Mouse (Mus musculus) heart, adult 8-10 months (tissue): ENCODE results near the gene Psma5. TPM values are rescaled to one million over a fixed set of nuclear protein-coding genes. Genes with fewer than 3 reads are reported as not detected.
"Not testable (repeated sequence)": the region's sequence is repeated elsewhere in the genome, so short reads cannot be mapped to it uniquely, and the experiment has no call there.

Source experiments
- DNase-seq: peaks from one replicate; pipeline ENCODE4 v3.0.0; 2022; ENCODE audit warnings: low spot score
- total RNA-seq, 4 experiments: library from RNA; stranded (reverse); gene quantifications; 2 replicates each; pipeline ENCODE4 v1.2.4; 2022

Gene Psma5
- 10 to 100 TPM; 46.3 to 59.0 (median 50.8) TPM for total RNA-seq

DNA sequence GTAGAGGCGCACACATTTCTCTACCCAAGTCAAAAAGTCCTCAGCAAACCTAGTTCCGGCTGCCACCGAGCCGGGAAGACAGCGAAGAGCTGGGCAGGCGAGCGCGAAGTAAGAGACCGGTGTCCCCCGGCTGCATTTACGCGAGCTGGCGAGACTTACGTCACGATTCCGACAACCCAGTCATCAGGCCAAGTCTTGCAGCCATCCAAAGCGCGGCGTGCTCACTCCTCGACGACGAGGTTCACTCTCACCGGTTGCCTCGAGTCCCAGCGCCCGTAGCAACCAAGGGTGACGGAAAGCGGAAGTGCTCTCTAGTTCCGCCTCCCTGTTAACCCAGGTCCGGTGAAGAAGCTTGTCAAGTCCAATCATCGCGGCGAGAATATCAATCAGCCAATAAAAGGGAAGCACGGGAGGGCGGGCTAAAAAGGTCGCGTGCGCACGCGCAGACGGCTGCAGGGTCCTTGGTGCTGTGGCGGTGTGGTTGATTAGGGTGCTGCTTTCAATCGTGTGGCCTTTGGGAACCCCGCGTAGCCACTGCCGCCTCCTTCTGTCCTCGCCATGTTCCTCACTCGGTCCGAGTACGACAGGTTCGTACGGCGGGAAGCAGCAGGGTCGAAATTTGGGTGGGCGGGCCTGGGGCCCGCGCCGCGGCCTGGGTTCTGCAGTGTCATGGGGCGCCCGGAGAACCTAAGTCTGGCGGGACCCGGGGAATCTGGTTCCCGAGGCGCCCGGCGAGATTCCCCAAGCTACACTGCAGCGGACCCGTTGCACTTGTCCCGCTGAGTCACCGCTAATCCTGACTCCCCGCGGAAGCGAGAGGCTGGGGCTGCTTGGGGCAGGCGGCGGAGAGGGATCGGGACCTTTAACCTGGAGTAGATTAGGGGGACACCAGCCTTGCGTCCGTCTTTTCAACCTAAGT, at the start of gene Psma5:
Gene Psma5 (plus strand): TSS at position 208 of the 919 bp plus-strand sequence.
- peak; percentile 97 for DNase-seq

DNA sequence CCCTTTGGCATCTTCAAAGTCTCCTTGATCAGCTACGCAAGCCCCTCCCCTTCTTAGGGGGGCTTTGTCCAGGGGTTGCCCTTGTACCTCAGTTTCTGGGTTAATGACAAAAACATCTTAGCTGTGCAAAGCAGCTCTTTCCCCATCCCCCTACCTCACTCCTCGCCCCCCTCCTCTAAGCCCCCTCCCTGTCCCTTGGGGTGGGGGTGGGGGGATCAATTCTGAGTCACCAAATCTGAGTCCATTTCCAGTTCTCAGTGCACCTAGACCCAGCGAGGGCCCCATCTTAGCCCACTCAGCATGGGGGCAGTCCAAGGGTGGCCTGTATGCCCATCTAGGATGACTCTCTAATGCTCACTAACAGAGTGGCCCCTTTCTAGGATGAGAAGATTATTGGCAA, 47.7 kb upstream of the Psma5 start:
- no peak for DNase-seq

DNA sequence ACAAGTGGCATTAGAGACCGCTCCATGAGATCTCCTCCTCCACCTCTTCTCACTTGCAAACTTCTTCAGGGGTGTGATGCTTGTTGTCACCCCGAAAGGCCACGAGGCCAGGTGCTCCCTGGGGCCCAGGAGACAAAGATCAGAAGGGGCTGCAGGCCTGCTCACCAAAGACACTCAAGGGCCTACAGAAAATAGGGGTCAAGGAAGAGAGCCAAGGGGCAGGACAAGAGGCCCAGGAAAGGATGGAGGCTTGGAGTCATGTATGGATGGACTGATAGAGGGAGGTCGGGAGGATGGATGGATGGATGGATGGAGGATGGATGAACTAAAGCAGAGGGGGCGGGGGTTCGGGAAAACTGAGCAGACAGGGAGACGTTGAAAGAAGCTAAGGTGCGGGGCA, 47.2 kb upstream of the Psma5 start:
- DNase-seq: no peak

DNA sequence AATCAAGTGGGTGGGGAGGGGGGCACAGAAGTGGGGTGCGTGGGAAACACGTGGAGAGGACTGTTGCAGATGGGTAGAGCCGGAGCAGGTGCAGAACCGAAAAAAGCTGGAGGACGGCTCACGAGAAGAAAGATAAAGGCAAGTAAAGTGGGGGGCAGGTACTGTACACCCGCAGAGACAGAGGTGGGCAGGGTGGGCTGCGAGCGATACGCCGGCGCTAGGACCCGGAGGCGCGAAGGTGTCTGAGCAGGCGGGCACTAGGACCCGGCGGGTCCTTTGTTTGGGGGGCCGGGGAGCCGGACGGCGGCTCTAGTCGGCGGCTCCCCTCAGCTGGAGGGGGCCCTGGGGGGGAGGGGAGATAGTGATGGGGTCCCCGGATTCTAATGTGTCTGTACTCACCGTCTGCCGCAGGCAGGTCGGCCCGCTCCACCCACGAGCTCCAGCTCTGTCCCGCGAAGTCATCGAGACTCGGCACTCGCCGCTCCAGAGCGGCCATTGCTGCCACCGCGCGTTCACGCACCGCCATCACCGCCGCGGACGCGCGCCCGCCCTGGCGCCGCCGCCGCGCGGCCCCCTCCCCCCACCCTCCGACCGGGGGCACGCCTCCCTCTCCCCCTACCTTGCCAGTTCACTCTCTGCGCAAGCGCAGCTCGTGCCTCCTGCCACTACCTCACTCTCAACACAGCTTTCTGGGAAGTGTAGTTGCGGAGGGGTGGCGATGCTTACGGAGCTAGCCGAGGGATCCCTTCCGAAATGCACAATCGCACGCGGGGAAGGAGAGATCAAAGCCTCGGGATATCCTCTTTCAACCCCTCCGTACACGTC, 46.6 kb upstream of the Psma5 start:
- peak; percentile 92 for DNase-seq

DNA sequence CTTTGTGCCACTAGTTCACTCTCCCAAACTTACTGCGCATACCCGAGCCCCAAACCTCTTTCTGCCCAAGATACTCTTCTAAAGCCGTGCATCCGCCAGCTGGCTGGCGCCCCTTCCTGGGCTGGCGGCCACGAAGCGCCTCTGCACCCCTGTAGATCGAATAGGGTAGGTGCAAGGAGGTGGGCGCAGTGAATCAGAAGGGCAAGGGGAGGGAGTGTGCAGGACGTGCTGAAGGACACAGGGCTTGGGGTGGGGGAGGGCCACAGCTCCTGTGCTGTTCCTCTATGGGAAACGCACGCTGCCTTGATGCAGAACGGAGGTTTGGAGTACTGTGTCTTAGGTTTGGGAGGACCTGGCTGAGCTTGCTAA, 46.0 kb upstream of the Psma5 start, which contains the start of gene Atxn7l2:
Gene Atxn7l2 (minus strand): TSS at position 164 of the 369 bp plus-strand sequence.
- DNase-seq: no peak

DNA sequence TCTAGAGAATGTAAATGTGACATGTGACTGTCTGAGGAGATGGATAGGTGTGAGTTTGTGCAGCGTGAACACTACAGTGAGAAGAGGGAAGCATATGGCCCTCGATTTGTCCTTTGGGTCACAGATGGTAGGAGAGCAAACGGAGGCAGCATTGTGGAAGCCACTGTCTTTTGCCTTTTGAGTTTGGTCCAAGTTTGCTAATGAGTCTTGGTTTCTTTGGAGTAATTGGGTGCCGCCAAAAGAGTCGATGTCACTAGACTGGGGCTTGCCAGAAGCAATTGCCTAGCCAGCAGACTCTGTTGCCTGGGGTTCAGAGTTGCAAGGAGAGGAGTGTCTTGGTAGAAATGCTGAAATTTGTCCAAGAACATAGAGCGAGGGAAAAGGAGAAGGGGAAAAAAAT, 44.9 kb upstream of the Psma5 start:
- no peak for DNase-seq

DNA sequence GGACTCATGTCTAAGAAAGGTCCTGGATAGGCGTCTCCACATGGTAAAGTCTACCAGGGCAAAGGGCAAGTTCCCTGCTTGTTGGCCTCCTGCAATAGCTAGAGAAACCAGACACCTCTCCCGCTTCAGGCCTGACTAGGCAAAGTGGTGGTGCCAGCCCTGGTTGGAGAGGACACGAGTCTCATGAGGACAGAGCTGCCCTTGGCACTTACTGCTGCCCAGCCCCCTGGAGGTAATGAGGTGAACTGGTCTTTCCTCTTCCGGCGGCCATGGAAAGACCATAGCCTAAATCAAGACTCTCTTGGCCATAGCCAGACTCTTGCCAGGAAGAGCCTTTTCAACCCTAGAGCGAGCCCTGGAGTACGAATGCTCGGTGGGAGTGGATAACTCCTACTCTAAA, 44.3 kb upstream of the Psma5 start:
- no peak for DNase-seq

DNA sequence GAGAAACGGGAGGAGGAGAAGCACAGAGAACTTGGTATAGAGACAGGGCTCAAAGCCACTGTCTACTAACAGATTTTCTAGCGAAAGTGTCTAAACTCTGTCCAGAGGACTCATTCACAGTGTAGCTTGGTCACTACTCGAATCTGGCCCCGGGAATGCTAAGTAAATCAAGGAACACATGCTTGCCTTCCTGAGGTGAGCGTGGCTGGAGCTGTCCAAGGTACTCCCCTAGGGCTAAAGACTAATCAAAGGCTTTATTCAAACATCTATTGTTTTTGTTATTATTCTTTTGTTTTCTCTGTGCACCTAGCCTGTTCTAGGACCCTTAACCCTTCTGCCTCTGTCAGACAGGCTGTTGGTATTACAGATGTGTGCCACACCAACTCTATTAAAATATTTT, 42.0 kb upstream of the Psma5 start:
- DNase-seq: no peak

DNA sequence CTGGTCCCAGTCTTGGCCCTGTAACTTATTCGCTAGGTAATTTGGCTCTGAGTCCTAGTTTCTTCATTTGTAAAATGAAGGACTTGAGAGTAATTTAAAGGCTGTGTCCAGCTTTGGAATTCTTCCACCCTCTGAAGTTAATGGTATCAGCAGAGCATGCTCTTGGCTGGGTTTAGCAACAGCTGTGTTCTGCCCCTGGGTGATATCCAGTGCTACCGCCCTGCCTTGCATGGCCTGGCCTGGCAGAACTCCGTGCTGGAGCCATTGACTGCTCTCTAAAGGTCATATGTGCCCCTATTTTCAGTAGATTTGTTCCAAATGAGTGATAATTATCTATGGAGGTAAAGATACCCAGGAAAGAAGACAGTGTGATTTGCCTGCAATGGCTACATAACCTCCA, 36.1 kb upstream of the Psma5 start:
- no peak for DNase-seq

DNA sequence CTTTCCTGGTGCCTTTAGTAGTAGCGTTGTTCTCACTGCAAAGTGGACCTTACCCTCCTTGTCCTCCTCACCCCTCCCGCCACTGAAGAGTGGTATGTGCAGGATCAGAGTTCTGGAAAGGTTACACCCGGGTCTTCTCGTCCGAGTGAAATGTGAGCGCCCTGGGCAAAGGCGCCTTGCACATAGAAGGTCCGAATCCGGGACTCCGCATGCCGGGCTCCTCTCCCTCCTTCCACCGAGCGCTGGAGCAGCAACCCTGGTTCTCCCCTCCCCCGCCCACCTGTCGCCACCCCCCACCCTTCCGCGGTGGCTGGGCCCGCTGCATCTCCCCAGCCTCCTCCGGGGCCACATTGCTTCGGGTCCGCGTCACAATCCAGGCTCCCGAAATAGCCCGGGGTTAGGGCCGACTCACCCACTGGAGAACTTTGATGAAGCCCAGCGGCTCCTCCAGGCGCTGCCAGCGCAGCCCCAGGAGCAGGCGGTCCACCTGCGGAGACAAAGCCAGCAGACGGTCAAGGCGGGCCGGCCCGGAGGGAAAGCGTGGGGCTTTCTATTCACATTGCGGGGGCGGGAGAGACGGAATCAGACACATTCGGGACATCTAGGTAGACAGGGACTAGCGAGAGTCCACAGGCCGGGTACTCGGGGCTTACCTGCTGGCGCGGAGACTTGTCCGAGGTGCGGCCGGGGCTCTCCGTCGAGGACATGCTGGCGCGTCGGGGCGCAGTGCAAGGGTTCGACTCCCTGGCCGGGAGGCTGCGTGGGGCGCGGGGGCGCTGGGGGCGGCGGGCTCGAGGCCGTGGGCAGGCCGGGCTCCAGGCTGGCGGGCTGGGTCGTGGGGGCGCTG, 30.8 kb upstream of the Psma5 start:
- no peak for DNase-seq

DNA sequence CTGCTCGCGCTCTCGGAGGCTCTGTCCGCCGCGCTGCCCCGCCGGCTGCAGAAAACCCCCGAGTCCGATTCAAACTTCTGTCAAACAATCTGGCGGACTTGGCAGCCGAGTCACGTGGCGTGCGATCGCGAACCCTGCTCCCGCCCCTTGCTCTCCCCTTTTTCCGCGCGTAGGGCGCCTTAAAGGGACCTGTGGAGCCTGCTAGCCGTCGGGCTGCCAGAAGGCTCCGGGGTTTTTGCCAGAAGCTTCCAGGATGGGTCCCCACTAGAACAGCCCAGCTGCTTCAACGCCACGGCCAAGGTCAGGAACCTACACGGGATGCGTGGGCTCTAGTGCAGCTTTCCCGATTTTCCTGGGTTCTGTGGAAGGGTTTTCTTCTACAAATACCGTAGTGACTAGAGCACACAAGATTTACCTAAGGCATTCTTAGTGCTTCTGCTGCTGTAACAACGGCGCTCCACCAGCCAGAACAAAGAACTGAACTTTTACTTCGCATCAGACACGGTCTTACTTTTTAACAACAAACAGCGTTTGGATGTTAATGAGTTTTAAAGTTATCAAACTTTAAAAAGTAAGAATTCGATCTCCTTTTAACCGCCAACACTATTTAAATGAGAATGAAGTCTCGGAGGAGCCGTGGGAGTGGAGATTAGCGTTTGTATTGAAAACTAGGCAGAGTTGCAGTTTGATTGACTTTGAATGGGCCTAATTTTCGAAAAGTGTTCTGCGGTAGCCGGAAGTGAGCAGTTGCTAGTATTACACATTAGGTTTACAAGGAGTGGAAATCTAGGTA, 30.0 kb upstream of the Psma5 start, which contains the start of gene Sypl2:
Gene Sypl2 (minus strand): TSS at position 91 of the 793 bp plus-strand sequence.
- no peak for DNase-seq

DNA sequence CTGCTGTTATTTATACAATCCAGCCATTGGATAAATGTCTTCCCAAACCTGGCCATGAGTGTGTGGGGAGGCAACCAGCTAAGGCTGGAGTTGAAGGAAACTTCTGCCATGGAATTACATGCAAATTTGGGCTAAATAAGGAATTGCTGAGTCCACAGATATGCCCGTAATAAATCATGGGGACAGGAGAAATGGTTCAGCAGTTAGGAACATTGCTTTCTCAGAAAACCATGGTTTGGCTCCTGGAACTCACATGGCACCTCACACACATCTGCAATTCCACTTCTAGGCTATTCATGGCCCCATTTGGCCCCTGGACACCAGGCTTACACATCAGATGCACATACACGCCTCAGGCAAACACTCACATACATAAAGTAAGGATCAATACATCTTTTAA, 29.2 kb upstream of the Psma5 start:
- no peak for DNase-seq

DNA sequence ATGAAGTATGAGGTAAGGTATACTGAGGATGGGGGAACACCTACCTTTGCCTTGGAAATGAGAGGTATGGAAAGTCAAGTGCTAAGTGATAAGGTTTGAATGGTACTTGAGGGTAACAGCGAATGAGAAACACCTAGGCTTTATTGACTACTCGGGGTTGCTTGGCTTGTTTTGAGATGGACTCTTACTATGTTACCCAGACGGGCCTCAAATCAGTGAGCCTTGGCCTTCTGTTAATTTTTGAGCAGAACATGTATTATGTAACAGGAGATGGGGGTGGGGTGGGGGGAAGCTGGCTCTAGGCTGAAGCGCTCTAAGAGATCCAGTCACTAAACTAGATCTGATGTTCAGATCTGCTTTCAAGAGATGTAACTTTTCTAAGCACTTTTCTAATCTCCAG, 25.1 kb upstream of the Psma5 start:
- DNase-seq: no peak

DNA sequence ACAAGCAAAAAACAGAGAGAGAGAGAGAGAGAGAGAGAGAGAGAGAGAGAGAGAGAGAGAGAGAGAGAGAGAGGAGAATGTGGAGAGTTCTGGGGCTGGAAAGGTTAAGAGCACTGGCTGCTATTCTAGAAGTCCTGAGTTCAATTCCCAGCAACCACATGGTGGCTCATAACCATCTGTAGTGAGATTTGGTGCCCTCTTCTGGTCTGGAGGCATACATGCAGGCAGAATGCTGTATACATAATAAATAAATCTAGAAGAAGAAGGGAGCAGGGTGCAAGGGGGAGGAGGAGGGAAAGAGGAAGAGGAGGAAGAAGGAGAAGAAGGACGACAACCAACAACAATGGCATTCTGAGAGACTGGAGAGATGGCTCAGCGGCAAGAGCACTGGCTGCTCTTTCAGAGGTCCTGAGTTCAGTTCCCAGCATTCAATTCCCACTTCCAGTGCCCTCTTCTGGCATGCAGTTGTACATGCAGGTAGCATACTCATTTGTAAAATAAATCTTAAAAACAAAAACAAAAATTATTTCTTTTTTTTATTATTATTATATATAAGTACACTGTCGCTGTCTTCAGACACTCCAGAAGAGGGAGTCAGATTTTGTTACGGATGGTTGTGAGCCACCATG, 19.1 kb upstream of the Psma5 start:
- DNase-seq: not testable (repeated sequence)

DNA sequence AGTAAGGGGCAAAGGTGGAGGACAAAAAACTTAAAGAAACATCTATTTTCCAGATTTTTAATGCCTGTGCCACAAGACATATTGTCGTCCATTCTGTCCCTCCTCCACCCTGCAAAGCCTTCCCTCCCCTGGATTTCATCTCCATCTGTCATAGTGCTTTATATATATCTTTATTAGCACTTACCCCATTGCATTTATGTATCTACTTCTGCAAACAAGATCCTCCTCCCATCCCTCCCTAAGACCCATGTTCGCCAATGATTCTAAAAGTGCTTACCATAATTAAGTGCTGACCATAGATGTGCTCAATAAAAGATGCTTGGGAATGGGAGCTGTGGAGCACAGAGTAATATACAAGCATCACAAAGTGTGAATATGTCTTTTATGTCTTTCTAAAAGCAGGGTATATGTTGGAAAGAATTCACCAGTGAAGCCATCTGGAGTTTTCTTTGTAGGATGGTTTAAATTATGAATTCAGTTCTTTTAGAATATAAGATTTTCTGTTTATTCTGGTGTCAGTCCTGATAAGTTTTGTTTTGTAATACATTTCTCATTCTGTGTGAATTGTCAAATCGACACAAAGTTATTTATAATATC, 15.4 kb upstream of the Psma5 start:
- no peak for DNase-seq

DNA sequence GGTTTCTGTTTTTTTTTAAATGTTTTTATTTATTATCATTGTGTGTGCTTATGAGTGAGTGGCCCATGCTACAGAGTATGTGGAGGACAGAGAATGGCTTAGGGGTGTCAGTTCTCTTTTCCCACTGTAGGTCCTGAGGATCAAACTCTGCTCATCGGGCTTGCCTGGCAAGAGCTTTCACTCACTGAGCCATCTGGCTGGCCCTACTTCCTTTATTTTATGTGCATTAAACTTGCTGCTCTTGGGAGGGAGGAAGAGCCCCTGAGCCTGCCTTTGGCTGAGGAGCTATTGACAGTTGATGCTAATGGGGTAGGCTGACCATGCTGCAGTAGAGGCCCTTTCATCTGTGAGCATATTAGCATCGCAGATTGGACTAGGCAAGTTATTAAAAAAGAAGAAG, 9.9 kb upstream of the Psma5 start:
- no peak for DNase-seq

DNA sequence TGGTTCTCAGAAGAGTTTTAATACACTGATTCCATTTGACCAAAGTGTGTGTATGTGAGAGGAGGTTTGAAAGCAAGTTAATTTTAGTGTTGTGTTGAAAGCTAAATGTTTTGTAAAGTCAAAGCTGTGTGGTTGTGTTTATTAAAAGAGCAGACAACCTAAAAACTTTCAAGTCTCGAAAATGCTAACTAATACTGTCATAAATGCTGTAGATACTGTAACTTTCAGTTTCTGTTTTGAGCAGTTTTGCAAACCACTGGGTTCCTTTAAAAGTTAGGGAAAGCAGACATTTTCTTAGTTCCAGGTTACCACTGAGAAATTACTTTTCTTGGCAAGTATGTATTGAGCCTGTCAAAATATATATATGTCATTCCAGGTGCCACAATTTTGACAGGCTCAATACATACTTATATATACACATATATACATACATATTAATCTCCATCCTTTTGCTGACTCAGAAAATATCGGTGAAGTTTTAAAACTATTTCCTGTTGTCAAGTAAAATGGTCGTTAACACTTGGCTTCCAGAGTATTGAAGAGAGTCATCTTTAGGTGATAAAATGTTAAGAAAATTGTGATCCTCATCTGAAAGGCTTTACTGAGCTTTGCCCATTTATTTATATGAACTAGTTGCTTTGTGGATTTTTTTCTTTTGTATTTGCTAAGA, 1.2 kb downstream of the Psma5 start:
- no peak for DNase-seq

DNA sequence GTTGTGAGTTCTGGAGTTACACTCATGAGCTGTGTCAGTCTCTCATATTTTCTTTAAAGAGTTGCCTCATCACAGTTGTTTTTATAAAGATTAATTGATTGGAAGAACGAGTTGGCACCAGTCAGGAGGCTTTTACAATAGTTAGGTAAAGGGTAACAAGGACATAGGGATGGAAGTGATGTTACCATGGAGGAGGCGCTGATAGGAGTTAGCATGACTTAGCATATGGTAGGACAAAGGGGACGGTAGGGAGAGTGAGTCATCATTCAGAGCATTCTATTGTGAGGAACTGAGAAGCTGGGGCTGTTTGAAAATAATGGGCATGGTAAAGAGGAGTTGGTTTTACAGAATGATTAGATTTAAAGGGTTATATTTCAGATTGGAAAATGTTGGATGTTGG, 2.6 kb downstream of the Psma5 start:
- DNase-seq: no peak

DNA sequence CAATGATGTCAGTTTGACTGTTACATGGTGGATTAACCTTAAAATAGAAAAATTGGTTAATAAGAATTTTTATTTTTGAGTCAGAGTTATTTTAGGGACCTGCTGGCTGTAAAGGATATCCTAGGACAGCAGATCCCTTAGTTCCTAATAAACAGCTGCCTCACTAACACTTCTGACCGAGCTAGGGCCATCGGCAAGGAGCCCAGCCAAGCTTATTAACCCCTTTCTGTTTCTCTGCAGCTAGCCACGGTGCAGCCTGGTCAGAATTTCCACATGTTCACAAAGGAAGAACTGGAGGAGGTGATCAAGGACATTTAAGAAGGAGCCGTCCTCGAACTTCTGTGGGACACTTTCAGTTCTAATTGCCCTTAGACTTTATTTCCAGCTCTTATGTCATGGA, 22.8 kb downstream of the Psma5 start:
- not testable (repeated sequence) for DNase-seq
